Mouse (Mus musculus): Measurements from ENCODE around the gene Cdc42. TPM values are rescaled to one million over a fixed set of nuclear protein-coding genes. Genes with fewer than 3 reads are reported as not detected.

Cdc42 gene
- polyA plus RNA-seq, 1 experiment = 240 TPM

GRCm38 (mm10) chr4:137380702-137381605 lies 23.4 kb upstream of the Cdc42 start:
- TF ChIP-seq USF1 (IDR thresholded peaks at IDR 0.05; ENCODE audit: low read depth) (no peak), CEBPB (IDR thresholded peaks at IDR 0.05; ENCODE audit: low read depth) (no peak), MYOD1 (IDR thresholded peaks at IDR 0.05; ENCODE audit: control insufficient read depth, insufficient read length, low read depth) (no peak), MAX (IDR thresholded peaks at IDR 0.05) (no peak), FOSL1 (IDR thresholded peaks at IDR 0.05; ENCODE audit: insufficient read depth, low read length, poor library complexity, severe bottlenecking) (no peak), CTCF (IDR thresholded peaks at IDR 0.05; ENCODE audit: control insufficient read depth, insufficient read depth, insufficient read length) (no peak)
- Histone ChIP-seq H3K79me3 (ENCODE audit: low read depth) (peaks cover 5% of the 10 kb centered on the region), H3K4me3 (ENCODE audit: insufficient read depth, poor library complexity, severe bottlenecking) (no peak overlapping the region), H3K79me2 (ENCODE audit: control insufficient read depth, insufficient read depth) (peaks cover 11% of the 10 kb centered on the region), H3K36me3 (ENCODE audit: control insufficient read depth, insufficient read depth) (peaks cover 2% of the 10 kb centered on the region), H3ac (ENCODE audit: control insufficient read depth, insufficient read length, low read depth) (no peak overlapping the region), H3K27me3 (ENCODE audit: control insufficient read depth, insufficient read depth, insufficient read length) (no peaks in the 10 kb centered on the region)

- TF ChIP-seq CEBPB (IDR thresholded peaks at IDR 0.05; ENCODE audit: low read depth) = no peak
- TF ChIP-seq FOSL1 (IDR thresholded peaks at IDR 0.05; ENCODE audit: insufficient read depth, low read length, poor library complexity, severe bottlenecking) = no peak
- no peak for TF ChIP-seq MAX (IDR thresholded peaks at IDR 0.05)
- TF ChIP-seq MYOD1 (IDR thresholded peaks at IDR 0.05; ENCODE audit: control insufficient read depth, insufficient read length, low read depth) = no peak
- no peak for TF ChIP-seq USF1 (IDR thresholded peaks at IDR 0.05; ENCODE audit: low read depth)
- TF ChIP-seq MYOG (IDR thresholded peaks at IDR 0.05; ENCODE audit: control insufficient read depth, extremely low read depth, insufficient read length) = no peak
- TF ChIP-seq CTCF (IDR thresholded peaks at IDR 0.05; ENCODE audit: control insufficient read depth, insufficient read depth, insufficient read length) = no peak
- Histone ChIP-seq H3ac (ENCODE audit: control insufficient read depth, insufficient read length, low read depth) (no peak overlapping the region), H3K79me3 (ENCODE audit: low read depth) (peaks cover 5% of the 10 kb centered on the region), H3K4me3 (ENCODE audit: insufficient read depth, poor library complexity, severe bottlenecking) (no peak overlapping the region), H3K36me3 (ENCODE audit: control insufficient read depth, insufficient read depth) (peaks cover 2% of the 10 kb centered on the region), H3K27me3 (ENCODE audit: control insufficient read depth, insufficient read depth, insufficient read length) (no peaks in the 10 kb centered on the region), H3K79me2 (ENCODE audit: control insufficient read depth, insufficient read depth) (peaks cover 11% of the 10 kb centered on the region)
Observed at GRCm38 (mm10) chr4:137379713-137380255, 22.3 kb upstream of the Cdc42 start.

GRCm38 (mm10) chr4:137379085-137379484 lies 21.6 kb upstream of the Cdc42 start:
- peaks cover 2% of the 10 kb centered on the region for H3K36me3 ChIP-seq (ENCODE audit: control insufficient read depth, insufficient read depth)
- peaks cover 11% of the 10 kb centered on the region for H3K79me2 ChIP-seq (ENCODE audit: control insufficient read depth, insufficient read depth)
- H3K79me3 ChIP-seq (ENCODE audit: low read depth) = peaks cover 5% of the 10 kb centered on the region
- H3ac ChIP-seq (ENCODE audit: control insufficient read depth, insufficient read length, low read depth) = no peak overlapping the region
- no peaks in the 10 kb centered on the region for H3K27me3 ChIP-seq (ENCODE audit: control insufficient read depth, insufficient read depth, insufficient read length)
- TF ChIP-seq CTCF (IDR thresholded peaks at IDR 0.05; ENCODE audit: control insufficient read depth, insufficient read depth, insufficient read length) (no peak), MYOG (IDR thresholded peaks at IDR 0.05; ENCODE audit: control insufficient read depth, extremely low read depth, insufficient read length) (no peak), MYOD1 (IDR thresholded peaks at IDR 0.05; ENCODE audit: control insufficient read depth, insufficient read length, low read depth) (no peak), USF1 (IDR thresholded peaks at IDR 0.05; ENCODE audit: low read depth) (no peak), FOSL1 (IDR thresholded peaks at IDR 0.05; ENCODE audit: insufficient read depth, low read length, poor library complexity, severe bottlenecking) (no peak), MAX (IDR thresholded peaks at IDR 0.05) (no peak), CEBPB (IDR thresholded peaks at IDR 0.05; ENCODE audit: low read depth) (no peak)
- no peak overlapping the region for H3K4me3 ChIP-seq (ENCODE audit: insufficient read depth, poor library complexity, severe bottlenecking)

GRCm38 (mm10) chr4:137377526-137378304 lies 20.2 kb upstream of the Cdc42 start:
- H3K27me3 ChIP-seq (ENCODE audit: control insufficient read depth, insufficient read depth, insufficient read length) = no peaks in the 10 kb centered on the region
- H3K4me3 ChIP-seq (ENCODE audit: insufficient read depth, poor library complexity, severe bottlenecking) = no peak overlapping the region
- peaks cover 5% of the 10 kb centered on the region for H3K79me3 ChIP-seq (ENCODE audit: low read depth)
- H3ac ChIP-seq (ENCODE audit: control insufficient read depth, insufficient read length, low read depth) = no peak overlapping the region
- TF ChIP-seq USF1 (IDR thresholded peaks at IDR 0.05; ENCODE audit: low read depth) = no peak
- TF ChIP-seq CTCF (IDR thresholded peaks at IDR 0.05; ENCODE audit: control insufficient read depth, insufficient read depth, insufficient read length) = no peak
- TF ChIP-seq MYOD1 (IDR thresholded peaks at IDR 0.05; ENCODE audit: control insufficient read depth, insufficient read length, low read depth) = no peak
- TF ChIP-seq MYOG (IDR thresholded peaks at IDR 0.05; ENCODE audit: control insufficient read depth, extremely low read depth, insufficient read length) = no peak
- no peak for TF ChIP-seq FOSL1 (IDR thresholded peaks at IDR 0.05; ENCODE audit: insufficient read depth, low read length, poor library complexity, severe bottlenecking)
- no peak for TF ChIP-seq CEBPB (IDR thresholded peaks at IDR 0.05; ENCODE audit: low read depth)
- TF ChIP-seq MAX (IDR thresholded peaks at IDR 0.05) = no peak
- H3K79me2 ChIP-seq (ENCODE audit: control insufficient read depth, insufficient read depth) = peaks cover 11% of the 10 kb centered on the region
- peaks cover 2% of the 10 kb centered on the region for H3K36me3 ChIP-seq (ENCODE audit: control insufficient read depth, insufficient read depth)

- no peak for TF ChIP-seq CEBPB (IDR thresholded peaks at IDR 0.05; ENCODE audit: low read depth)
- no peak for TF ChIP-seq USF1 (IDR thresholded peaks at IDR 0.05; ENCODE audit: low read depth)
- no peak for TF ChIP-seq MAX (IDR thresholded peaks at IDR 0.05)
- no peak for TF ChIP-seq CTCF (IDR thresholded peaks at IDR 0.05; ENCODE audit: control insufficient read depth, insufficient read depth, insufficient read length)
- TF ChIP-seq FOSL1 (IDR thresholded peaks at IDR 0.05; ENCODE audit: insufficient read depth, low read length, poor library complexity, severe bottlenecking) = no peak
- TF ChIP-seq MYOD1 (IDR thresholded peaks at IDR 0.05; ENCODE audit: control insufficient read depth, insufficient read length, low read depth) = no peak
- TF ChIP-seq MYOG (IDR thresholded peaks at IDR 0.05; ENCODE audit: control insufficient read depth, extremely low read depth, insufficient read length) = no peak
- Histone ChIP-seq H3K79me2 (ENCODE audit: control insufficient read depth, insufficient read depth) (peaks cover 11% of the 10 kb centered on the region), H3K27me3 (ENCODE audit: control insufficient read depth, insufficient read depth, insufficient read length) (no peaks in the 10 kb centered on the region), H3K79me3 (ENCODE audit: low read depth) (peaks cover 5% of the 10 kb centered on the region), H3K4me3 (ENCODE audit: insufficient read depth, poor library complexity, severe bottlenecking) (no peak overlapping the region), H3ac (ENCODE audit: control insufficient read depth, insufficient read length, low read depth) (no peak overlapping the region), H3K36me3 (ENCODE audit: control insufficient read depth, insufficient read depth) (peaks cover 2% of the 10 kb centered on the region)
Observed at GRCm38 (mm10) chr4:137376778-137377177, 19.3 kb upstream of the Cdc42 start.

Measured in C2C12 (cell line).